Mouse (Mus musculus): ENCODE results near the gene Palm2. TPM values are rescaled to one million over a fixed set of nuclear protein-coding genes. Genes with fewer than 3 reads are reported as not detected.

Gene Palm2
- polyA plus RNA-seq, 1 experiment from 2014 or later = 1.5 TPM

- ATAC-seq (ENCODE audit: low FRiP score, low TSS enrichment) (peak; percentile 54; the same call in 1 of the 2 replicates), DNase-seq (ENCODE audit: low spot score) (peak; percentile 90)
- H3K9me3 ChIP-seq (ENCODE audit: control insufficient read depth, low read length) = no peaks in the 10 kb centered on the region
- peak overlapping the region; percentile 48 for H3K4me2 ChIP-seq (replicated peaks; ENCODE audit: low read depth)
- 0 out of 2 replicates have a peak overlapping the region, but pooled peaks have one; percentile 19 for H3K4me3 ChIP-seq (ENCODE audit: low read depth, low read length)
- H3K27me3 ChIP-seq (ENCODE audit: control insufficient read depth, insufficient read depth, low read length) = no peaks in the 10 kb centered on the region
- 29% methylated on average over 22 of the region's 22 CpGs for WGBS
- H3K27ac ChIP-seq (replicated peaks) = 0 out of 2 replicates have a peak overlapping the region, but pooled peaks have one; percentile 14
- TF ChIP-seq CTCF (IDR thresholded peaks at IDR 0.05; ENCODE audit: low read depth) (peak; percentile 93), EP300 (optimal IDR thresholded peaks at IDR 0.05) (no peak)
- H3K36me3 ChIP-seq (ENCODE audit: control insufficient read depth, insufficient read depth, low read length) = no peaks in the 10 kb centered on the region
- no peaks in the 10 kb centered on the region for H3K4me1 ChIP-seq (replicated peaks; ENCODE audit: control insufficient read depth, insufficient read depth)
- H3K9ac ChIP-seq (ENCODE audit: low read length) = no peak overlapping the region
Observed at GRCm38 (mm10) chr4:57607247-57607942, 173.3 kb downstream of the Palm2 start.

DNA sequence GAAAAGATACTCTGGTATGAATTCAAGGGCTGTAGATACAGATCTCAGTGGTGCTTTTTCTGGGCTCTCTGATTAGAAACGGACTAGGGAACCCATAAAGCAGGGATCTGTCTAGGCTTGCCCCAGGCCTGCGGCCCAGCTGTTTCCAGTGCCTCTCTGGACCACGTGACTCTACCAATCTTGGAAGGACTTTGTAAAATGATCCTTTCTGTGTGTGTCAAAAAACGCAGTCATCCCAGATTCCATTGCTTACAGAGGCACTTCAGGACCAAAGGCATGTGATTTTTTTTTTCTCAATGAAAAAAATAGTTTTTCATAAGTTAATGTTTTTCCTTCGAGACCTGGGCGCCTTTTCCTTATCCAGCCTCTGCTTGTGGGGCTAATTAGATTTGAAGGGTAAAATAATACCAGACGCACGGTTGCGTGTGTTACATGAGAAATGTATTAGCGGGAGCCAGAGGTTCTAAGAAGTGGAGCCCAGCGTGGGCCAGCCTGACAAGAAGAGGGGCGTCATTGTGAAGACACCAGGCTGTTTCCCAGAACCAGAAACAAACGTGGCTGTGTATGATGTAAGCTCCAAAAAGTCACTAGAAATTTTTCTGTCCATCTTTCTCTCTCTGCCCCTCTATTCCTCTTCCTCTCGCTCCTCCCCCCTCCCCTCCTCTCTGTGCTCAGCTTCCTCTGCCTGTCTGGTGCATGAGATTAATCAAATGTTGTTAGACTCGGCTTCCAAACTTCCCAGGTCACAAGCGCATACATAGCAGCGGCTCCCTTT is 177.4 kb downstream of the Palm2 start:
- WGBS = 28% methylated on average over 17 of the region's 17 CpGs
- Histone ChIP-seq H3K9ac (ENCODE audit: low read length) (no peak overlapping the region), H3K4me2 (replicated peaks; ENCODE audit: low read depth) (0 out of 2 replicates have a peak overlapping the region, but pooled peaks have one; percentile 12), H3K36me3 (ENCODE audit: control insufficient read depth, insufficient read depth, low read length) (no peaks in the 10 kb centered on the region), H3K27me3 (ENCODE audit: control insufficient read depth, insufficient read depth, low read length) (no peaks in the 10 kb centered on the region), H3K9me3 (ENCODE audit: control insufficient read depth, low read length) (no peaks in the 10 kb centered on the region), H3K4me1 (replicated peaks; ENCODE audit: control insufficient read depth, insufficient read depth) (no peaks in the 10 kb centered on the region), H3K27ac (replicated peaks) (0 out of 2 replicates have a peak overlapping the region, but pooled peaks have one; percentile 36), H3K4me3 (ENCODE audit: low read depth, low read length) (no peak overlapping the region)
- ATAC-seq (ENCODE audit: low FRiP score, low TSS enrichment) = no peak; the same call in 1 of the 2 replicates
- TF ChIP-seq EP300 (optimal IDR thresholded peaks at IDR 0.05) (no peak), CTCF (IDR thresholded peaks at IDR 0.05; ENCODE audit: low read depth) (no peak)
- DNase-seq (ENCODE audit: low spot score) = no peak

GRCm38 (mm10) chr4:57612716-57613115 is 178.7 kb downstream of the Palm2 start:
- Histone ChIP-seq H3K4me1 (replicated peaks; ENCODE audit: control insufficient read depth, insufficient read depth) (no peaks in the 10 kb centered on the region), H3K27ac (replicated peaks) (no peak overlapping the region), H3K9me3 (ENCODE audit: control insufficient read depth, low read length) (no peaks in the 10 kb centered on the region), H3K27me3 (ENCODE audit: control insufficient read depth, insufficient read depth, low read length) (no peaks in the 10 kb centered on the region), H3K36me3 (ENCODE audit: control insufficient read depth, insufficient read depth, low read length) (no peaks in the 10 kb centered on the region), H3K4me3 (ENCODE audit: low read depth, low read length) (no peak overlapping the region), H3K9ac (ENCODE audit: low read length) (no peak overlapping the region), H3K4me2 (replicated peaks; ENCODE audit: low read depth) (no peak overlapping the region)
- no peak for ATAC-seq (ENCODE audit: low FRiP score, low TSS enrichment)
- TF ChIP-seq EP300 (optimal IDR thresholded peaks at IDR 0.05) (no peak), CTCF (IDR thresholded peaks at IDR 0.05; ENCODE audit: low read depth) (no peak)
- DNase-seq (ENCODE audit: low spot score) = no peak
- 82% methylated on average over 5 of the region's 5 CpGs for WGBS

DNA sequence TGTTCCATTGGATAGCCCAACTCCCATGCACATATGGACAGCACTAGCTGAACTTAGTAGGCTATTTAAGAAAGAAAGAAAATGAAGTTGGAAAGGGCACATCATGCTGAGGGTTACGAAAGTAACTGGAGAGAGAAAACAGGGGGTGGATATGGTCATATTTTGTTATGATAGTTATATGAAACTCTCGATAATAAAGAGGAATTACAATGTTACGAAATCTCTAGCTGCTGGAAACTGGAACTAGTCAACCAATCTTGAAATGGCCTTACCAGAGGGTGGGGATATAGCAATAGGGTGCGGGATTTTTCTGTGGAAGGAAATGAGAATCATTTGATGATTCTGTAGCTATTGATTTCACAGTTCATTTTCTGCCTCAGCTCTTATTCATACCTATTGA is 180.6 kb downstream of the Palm2 start:
- Histone ChIP-seq H3K9ac (ENCODE audit: low read length) (no peak overlapping the region), H3K27ac (replicated peaks) (no peak overlapping the region), H3K4me2 (replicated peaks; ENCODE audit: low read depth) (no peak overlapping the region), H3K36me3 (ENCODE audit: control insufficient read depth, insufficient read depth, low read length) (no peaks in the 10 kb centered on the region), H3K27me3 (ENCODE audit: control insufficient read depth, insufficient read depth, low read length) (no peaks in the 10 kb centered on the region), H3K4me3 (ENCODE audit: low read depth, low read length) (no peak overlapping the region), H3K9me3 (ENCODE audit: control insufficient read depth, low read length) (no peaks in the 10 kb centered on the region), H3K4me1 (replicated peaks; ENCODE audit: control insufficient read depth, insufficient read depth) (no peaks in the 10 kb centered on the region)
- DNase-seq (ENCODE audit: low spot score) (no peak), ATAC-seq (ENCODE audit: low FRiP score, low TSS enrichment) (no peak)
- 87% methylated on average over 4 of the region's 4 CpGs for WGBS
- TF ChIP-seq CTCF (IDR thresholded peaks at IDR 0.05; ENCODE audit: low read depth) (no peak), EP300 (optimal IDR thresholded peaks at IDR 0.05) (no peak)

GRCm38 (mm10) chr4:57618743-57619142 is 184.7 kb downstream of the Palm2 start:
- Histone ChIP-seq H3K27ac (replicated peaks) (no peak overlapping the region), H3K36me3 (ENCODE audit: control insufficient read depth, insufficient read depth, low read length) (no peaks in the 10 kb centered on the region), H3K9ac (ENCODE audit: low read length) (no peak overlapping the region), H3K9me3 (ENCODE audit: control insufficient read depth, low read length) (no peaks in the 10 kb centered on the region), H3K4me3 (ENCODE audit: low read depth, low read length) (no peak overlapping the region), H3K4me2 (replicated peaks; ENCODE audit: low read depth) (no peak overlapping the region), H3K4me1 (replicated peaks; ENCODE audit: control insufficient read depth, insufficient read depth) (no peaks in the 10 kb centered on the region), H3K27me3 (ENCODE audit: control insufficient read depth, insufficient read depth, low read length) (no peaks in the 10 kb centered on the region)
- TF ChIP-seq CTCF (IDR thresholded peaks at IDR 0.05; ENCODE audit: low read depth) (no peak), EP300 (optimal IDR thresholded peaks at IDR 0.05) (no peak)
- DNase-seq (ENCODE audit: low spot score) (no peak), ATAC-seq (ENCODE audit: low FRiP score, low TSS enrichment) (no peak)
- 87% methylated on average over 6 of the region's 6 CpGs for WGBS

- Histone ChIP-seq H3K4me2 (replicated peaks; ENCODE audit: low read depth) (no peak overlapping the region), H3K9me3 (ENCODE audit: control insufficient read depth, low read length) (no peaks in the 10 kb centered on the region), H3K4me1 (replicated peaks; ENCODE audit: control insufficient read depth, insufficient read depth) (no peaks in the 10 kb centered on the region), H3K27ac (replicated peaks) (no peak overlapping the region), H3K27me3 (ENCODE audit: control insufficient read depth, insufficient read depth, low read length) (no peaks in the 10 kb centered on the region), H3K9ac (ENCODE audit: low read length) (no peak overlapping the region), H3K36me3 (ENCODE audit: control insufficient read depth, insufficient read depth, low read length) (no peaks in the 10 kb centered on the region), H3K4me3 (ENCODE audit: low read depth, low read length) (no peak overlapping the region)
- TF ChIP-seq EP300 (optimal IDR thresholded peaks at IDR 0.05) (no peak), CTCF (IDR thresholded peaks at IDR 0.05; ENCODE audit: low read depth) (no peak)
- ATAC-seq (ENCODE audit: low FRiP score, low TSS enrichment) = no peak
- WGBS = 53% methylated on average over 7 of the region's 7 CpGs
- DNase-seq (ENCODE audit: low spot score) = no peak
Observed at GRCm38 (mm10) chr4:57622816-57623215, 188.8 kb downstream of the Palm2 start.
